Mouse (Mus musculus) heart, postnatal 10 days (tissue): ENCODE data around the gene Egln3. TPM values are rescaled to one million over a fixed set of nuclear protein-coding genes. Genes with fewer than 3 reads are reported as not detected.

ENCODE experiments used
- DNase-seq, 2 experiments: peaks; one replicate each; pipeline ENCODE4 v3.0.0; 2021
- intact Hi-C: fragments of 180-260 bp; cut with DNase I; formaldehyde crosslinking; loops from one replicate; pipeline ENCODE4 v1.15.1; 2025
- total RNA-seq, 2 experiments: library from RNA; stranded (reverse); gene quantifications; 2 replicates each; pipeline ENCODE4 v1.2.3; 2021

Gene Egln3
- total RNA-seq, 2 experiments from 2014 or later: 39.0 to 49.5 TPM

- intact Hi-C loops: no loop called here
- no peak for DNase-seq
Observed at GRCm38 (mm10) chr12:54164040-54164723, 39.5 kb downstream of the Egln3 start.

GRCm38 (mm10) chr12:54163166-54163565, 40.5 kb downstream of the Egln3 start:
- DNase-seq: no peak
- intact Hi-C loops: no loop called here

DNA sequence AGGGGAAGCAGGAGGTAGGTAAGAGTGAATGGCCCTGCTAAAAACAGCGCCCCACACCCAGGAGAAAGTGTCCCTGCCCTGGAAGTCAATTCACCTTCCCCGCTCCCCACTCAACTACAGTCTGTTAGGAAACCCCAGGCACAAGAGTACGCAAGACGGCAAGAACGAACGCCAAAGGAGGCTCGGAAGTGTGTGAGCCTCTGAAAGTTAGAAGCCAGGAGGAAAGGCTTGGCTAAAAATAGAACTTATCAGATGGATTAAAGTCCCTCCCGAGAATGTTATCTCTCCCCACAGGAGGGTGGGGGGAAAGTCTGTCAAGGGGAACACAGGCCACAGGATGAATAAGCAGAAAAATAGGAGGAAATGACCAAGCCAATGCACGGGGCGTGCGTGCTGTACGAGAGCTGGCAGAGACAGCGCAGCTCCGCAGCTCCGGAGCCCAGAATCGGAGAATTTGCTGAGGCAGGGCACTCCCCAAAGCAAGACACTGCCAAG, 41.0 kb downstream of the Egln3 start:
- peak; percentile 40 for DNase-seq
- intact Hi-C loops: no loop called here

DNA sequence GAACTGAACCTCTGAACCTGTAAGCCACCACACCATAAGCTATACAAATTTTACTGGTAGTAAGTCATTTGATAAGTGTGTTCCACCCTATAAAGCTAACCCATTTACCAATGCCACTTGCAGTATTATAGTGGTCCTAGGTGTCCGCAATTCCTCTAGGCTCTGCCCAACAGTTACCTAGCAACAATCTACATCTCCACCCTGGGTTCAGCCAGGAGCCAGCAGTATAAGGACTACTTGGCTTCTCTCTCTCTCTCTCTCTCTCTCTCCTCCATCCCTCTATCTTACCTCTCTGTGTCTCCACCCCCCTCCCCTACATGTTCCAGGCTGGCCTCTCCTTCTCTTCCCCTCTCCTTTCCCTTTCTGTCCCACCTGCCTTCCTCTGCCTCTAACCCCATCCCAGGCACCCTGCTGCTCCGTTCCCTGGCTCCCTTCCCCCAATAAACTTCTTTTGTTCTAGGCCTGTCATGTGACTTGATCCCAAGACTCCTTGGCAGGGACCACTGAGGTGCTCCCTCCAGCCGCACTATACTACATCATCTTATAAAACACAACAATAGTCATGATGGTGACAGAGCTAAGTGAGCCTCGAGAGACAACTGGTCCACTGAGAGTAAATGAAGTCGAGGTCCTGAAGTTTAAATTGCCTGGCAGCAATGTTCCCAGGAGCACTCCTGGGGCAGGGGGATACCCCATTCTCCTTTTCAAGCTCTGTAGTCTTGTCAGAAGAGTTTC, 42.0 kb downstream of the Egln3 start:
- intact Hi-C loops: no loop called here
- no peak for DNase-seq

- intact Hi-C loops: no loop called here
- no peak for DNase-seq
Observed at GRCm38 (mm10) chr12:54160279-54160678, 43.4 kb downstream of the Egln3 start.

- no peak for DNase-seq
- intact Hi-C loops: no loop called here
Observed at GRCm38 (mm10) chr12:54154771-54155170, 48.9 kb downstream of the Egln3 start.

GRCm38 (mm10) chr12:54146943-54147556, 56.6 kb downstream of the Egln3 start:
- intact Hi-C loops: no loop called here
- no peak for DNase-seq
